Mouse (Mus musculus) E14TG2a.4 (cell line): ENCODE results near the gene Ptpn13.

Experiments used
- H3K27me3 ChIP-seq: 2 replicates; pipeline ENCODE4 v1.6.1; 2014; ENCODE audit warnings: low read length, control low read depth; ENCODE audit not compliant: insufficient read depth
- H3K36me3 ChIP-seq: 2 replicates; pipeline ENCODE4 v1.6.1; 2014; ENCODE audit warnings: low read length, control low read depth; ENCODE audit not compliant: insufficient read depth
- H3K4me1 ChIP-seq: replicated peaks from 2 replicates; pipeline ENCODE4 v1.6.1; 2014; ENCODE audit warnings: low read depth, low read length, control low read depth
- H3K4me3 ChIP-seq: replicated peaks from 2 replicates; pipeline ENCODE4 v1.5.1; 2014; ENCODE audit warnings: mild to moderate bottlenecking, low read length
- H3K9me3 ChIP-seq: 2 replicates; pipeline ENCODE4 v1.6.1; 2014; ENCODE audit warnings: low read length, control low read depth
- CTCF ChIP-seq: conservative IDR thresholded peaks from 2 replicates; pipeline ENCODE4 v1.5.1; 2014; ENCODE audit warnings: low read length
- NANOG ChIP-seq: IDR thresholded peaks from 2 replicates; pipeline ENCODE4 v1.6.1; 2014; ENCODE audit warnings: borderline replicate concordance, low read length, mixed read lengths
- POU5F1 ChIP-seq: IDR thresholded peaks from 2 replicates; pipeline ENCODE4 v1.6.1; 2014; ENCODE audit warnings: low read length, borderline replicate concordance

The Ptpn13 gene

GRCm38 (mm10) chr5:103426250-103426649 lies 1.3 kb downstream of the Ptpn13 start:
- H3K9me3 ChIP-seq = no peaks in the 10 kb centered on the region
- TF ChIP-seq NANOG = no peak
- TF ChIP-seq POU5F1 = no peak
- TF ChIP-seq CTCF = no peak
- H3K4me3 ChIP-seq = peak overlapping the region; percentile 91
- H3K27me3 ChIP-seq = peaks cover 34% of the 10 kb centered on the region
- no peaks in the 10 kb centered on the region for H3K36me3 ChIP-seq
- H3K4me1 ChIP-seq = peaks cover 69% of the 10 kb centered on the region

- Histone ChIP-seq H3K9me3 (no peaks in the 10 kb centered on the region), H3K4me1 (peaks cover 49% of the 10 kb centered on the region), H3K27me3 (peaks cover 11% of the 10 kb centered on the region), H3K4me3 (no peak overlapping the region), H3K36me3 (no peaks in the 10 kb centered on the region)
- TF ChIP-seq CTCF (no peak), POU5F1 (no peak)
Measured at GRCm38 (mm10) chr5:103430986-103431385, 6.0 kb downstream of the Ptpn13 start.

- peaks cover 49% of the 10 kb centered on the region for H3K4me1 ChIP-seq
- H3K36me3 ChIP-seq = no peaks in the 10 kb centered on the region
- no peaks in the 10 kb centered on the region for H3K9me3 ChIP-seq
- peaks cover 6% of the 10 kb centered on the region for H3K27me3 ChIP-seq
- no peak overlapping the region for H3K4me3 ChIP-seq
- TF ChIP-seq NANOG = no peak
- TF ChIP-seq CTCF = no peak
- no peak for TF ChIP-seq POU5F1
Measured at GRCm38 (mm10) chr5:103431479-103431878, 6.5 kb downstream of the Ptpn13 start.

- Histone ChIP-seq H3K4me3 (peak overlapping the region; percentile 54), H3K9me3 (no peaks in the 10 kb centered on the region), H3K27me3 (no peaks in the 10 kb centered on the region)
Measured at GRCm38 (mm10) chr5:103436039-103436944, 11.3 kb downstream of the Ptpn13 start.

GRCm38 (mm10) chr5:103437714-103438113 lies 12.7 kb downstream of the Ptpn13 start:
- no peaks in the 10 kb centered on the region for H3K9me3 ChIP-seq
- H3K36me3 ChIP-seq = no peaks in the 10 kb centered on the region
- H3K4me3 ChIP-seq = no peak overlapping the region
- no peaks in the 10 kb centered on the region for H3K27me3 ChIP-seq
- no peak for TF ChIP-seq CTCF
- no peak for TF ChIP-seq NANOG
- TF ChIP-seq POU5F1 = no peak
- H3K4me1 ChIP-seq = peaks cover 29% of the 10 kb centered on the region

More at GRCm38 (mm10) chr5:103436039-103436944, 11.3 kb downstream of the Ptpn13 start:
- peaks cover 29% of the 10 kb centered on the region for H3K4me1 ChIP-seq
- no peak for TF ChIP-seq NANOG
- H3K36me3 ChIP-seq = no peaks in the 10 kb centered on the region

- H3K27me3 ChIP-seq = no peaks in the 10 kb centered on the region
- H3K4me1 ChIP-seq = peaks cover 27% of the 10 kb centered on the region
- H3K9me3 ChIP-seq = no peaks in the 10 kb centered on the region
- H3K4me3 ChIP-seq = no peak overlapping the region
- TF ChIP-seq POU5F1 (no peak), CTCF (no peak), NANOG (no peak)
- H3K36me3 ChIP-seq = no peaks in the 10 kb centered on the region
Measured at GRCm38 (mm10) chr5:103439171-103439570, 14.2 kb downstream of the Ptpn13 start.

- H3K36me3 ChIP-seq = no peaks in the 10 kb centered on the region
- TF ChIP-seq NANOG (no peak), POU5F1 (no peak), CTCF (no peak)
- no peak overlapping the region for H3K4me3 ChIP-seq
- no peaks in the 10 kb centered on the region for H3K27me3 ChIP-seq
- H3K9me3 ChIP-seq = no peaks in the 10 kb centered on the region
- H3K4me1 ChIP-seq = peaks cover 21% of the 10 kb centered on the region
Measured at GRCm38 (mm10) chr5:103440418-103441276, 15.7 kb downstream of the Ptpn13 start.

GRCm38 (mm10) chr5:103441706-103442105 lies 16.7 kb downstream of the Ptpn13 start:
- no peak for TF ChIP-seq POU5F1
- TF ChIP-seq NANOG = no peak
- no peak for TF ChIP-seq CTCF
- Histone ChIP-seq H3K4me3 (no peak overlapping the region), H3K27me3 (no peaks in the 10 kb centered on the region), H3K9me3 (no peaks in the 10 kb centered on the region), H3K36me3 (no peaks in the 10 kb centered on the region), H3K4me1 (peaks cover 10% of the 10 kb centered on the region)
